Mouse (Mus musculus): ENCODE measurements at regions not wholly inside any gene's neighbourhood (a gene's known extent, or its start where the extent isn't known, plus 50 kb on each side); places are given as distances from the start of the nearest gene placed in this dataset.

- DNase-seq = no peak
- intact Hi-C loops (cut with DNase I) = no loop called here
Measured at GRCm38 (mm10) chr5:12219424-12220107, 163.6 kb upstream of the Sema3d start.

DNA sequence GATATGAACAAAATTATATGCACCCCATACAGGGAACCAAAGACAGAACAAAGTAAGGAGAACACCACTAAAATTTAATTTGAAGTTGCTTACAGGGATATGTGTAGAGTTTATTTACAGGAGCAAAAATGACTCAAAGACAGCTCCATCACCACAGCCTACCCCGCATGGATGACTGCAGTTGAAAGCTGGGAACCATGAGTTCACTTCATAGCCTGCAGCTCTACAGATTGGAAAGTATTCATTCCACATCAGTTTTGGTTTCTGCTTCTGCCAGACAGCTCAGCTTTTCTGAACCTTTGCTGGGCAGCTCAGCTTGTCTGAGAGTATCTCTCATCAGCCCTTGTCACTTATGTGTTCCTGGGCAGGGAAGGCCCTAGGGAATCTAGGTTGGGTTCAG lies 160.6 kb upstream of the Sema3d start:
- no peak for DNase-seq
- intact Hi-C loops (cut with DNase I) = no loop called here

DNA sequence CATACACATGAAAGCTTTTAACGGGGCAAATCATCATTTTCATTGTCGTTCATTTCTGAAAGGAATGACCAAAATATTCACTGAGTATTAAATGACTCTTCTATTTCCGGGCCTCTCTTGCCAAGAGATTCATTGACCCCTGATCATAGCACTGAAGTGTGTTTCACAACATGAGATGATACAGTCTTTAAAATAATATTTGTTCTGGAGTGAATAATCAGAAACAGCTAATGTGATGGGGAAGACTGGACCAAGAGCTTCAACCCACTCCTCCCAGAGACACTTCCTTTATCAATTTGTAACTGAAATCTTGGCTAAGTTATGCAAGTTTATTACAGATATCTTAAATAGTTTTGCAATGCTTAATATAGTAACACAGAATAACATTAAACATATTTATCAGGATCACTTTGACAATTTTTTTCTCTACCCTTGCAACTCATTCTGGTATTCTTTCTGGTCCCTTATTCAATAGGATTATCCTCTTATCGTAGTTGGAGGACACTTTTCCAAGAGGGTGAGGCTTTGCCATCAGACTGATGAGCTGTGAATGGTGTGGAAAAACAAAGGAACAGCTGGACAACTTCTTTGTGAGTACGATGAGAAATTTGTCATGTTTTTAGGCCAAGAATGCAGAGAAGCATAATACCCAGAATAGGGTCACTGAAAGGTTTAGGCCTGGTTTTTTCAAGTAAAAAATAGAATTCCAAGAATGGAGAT lies 149.6 kb upstream of the Sema3d start:
- no peak for DNase-seq
- intact Hi-C loops (cut with DNase I) = no loop called here

DNA sequence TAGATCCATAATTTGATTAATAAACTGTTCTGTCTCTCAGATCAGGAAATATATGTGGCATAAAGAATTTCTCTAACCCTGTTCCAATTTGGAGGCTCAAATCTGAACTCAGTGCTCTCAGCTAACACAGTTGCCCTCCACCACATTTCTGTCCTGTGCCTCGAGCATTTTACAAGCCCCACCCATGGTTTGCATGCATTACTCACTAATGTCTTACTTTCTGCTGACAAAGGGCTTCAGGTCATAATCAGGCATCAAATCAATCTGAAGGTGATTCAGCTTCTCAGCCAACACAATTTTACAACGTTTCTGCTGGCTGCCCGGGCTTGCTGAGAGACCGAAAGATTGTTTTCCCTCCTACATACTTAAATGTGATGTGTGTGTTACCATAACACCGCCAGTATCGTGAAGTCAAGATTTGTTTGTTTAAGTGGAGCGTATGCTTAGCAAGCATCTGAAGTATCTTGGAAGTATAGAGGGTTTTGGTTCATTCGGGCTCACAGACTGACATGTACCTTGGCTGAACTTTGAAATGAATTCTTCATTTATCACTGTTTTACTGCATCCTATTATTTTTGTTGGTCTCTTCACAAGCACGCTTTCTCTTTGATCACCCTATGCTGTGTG lies 139.9 kb upstream of the Sema3d start:
- intact Hi-C loops (cut with DNase I) = no loop called here
- DNase-seq = no peak

DNA sequence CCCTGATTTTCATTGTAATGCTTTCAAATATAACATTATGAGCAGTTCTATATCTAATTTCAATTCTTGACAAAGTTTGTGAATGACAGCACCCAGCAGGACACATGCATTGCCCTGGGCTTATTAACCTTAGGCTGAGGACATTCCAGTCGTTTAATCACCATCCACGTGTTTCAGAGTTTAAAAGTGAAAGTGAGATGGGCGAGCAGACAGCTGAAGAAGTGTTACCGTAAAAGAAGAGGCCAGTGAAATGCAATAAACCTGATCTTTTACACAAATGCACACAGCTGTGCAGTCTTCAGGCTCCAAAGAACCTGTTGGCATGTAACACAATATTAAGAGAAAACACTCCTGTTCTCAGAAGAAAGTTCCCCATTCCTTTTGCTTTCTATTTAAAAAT lies 89.5 kb upstream of the Sema3d start:
- DNase-seq = no peak
- intact Hi-C loops (cut with DNase I) = no loop called here

DNA sequence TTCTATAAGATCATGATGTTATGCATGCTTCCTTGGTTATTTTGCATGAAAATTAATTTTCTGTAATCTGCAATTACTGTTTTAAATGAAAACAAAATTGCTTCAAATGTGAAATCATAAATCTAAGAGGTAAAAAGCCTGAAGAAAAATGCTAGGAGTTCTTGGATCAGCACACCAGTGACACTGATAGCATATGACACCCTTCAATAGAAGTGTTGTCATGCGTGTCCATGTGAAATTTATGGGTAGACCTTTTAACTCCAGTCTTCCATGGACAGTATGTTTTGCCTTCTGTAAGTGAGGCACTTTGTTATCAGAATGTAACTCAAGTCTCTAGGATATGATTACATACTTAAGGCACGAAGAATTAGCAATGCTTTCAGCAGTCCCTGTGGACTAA lies 85.9 kb upstream of the Sema3d start:
- no peak for DNase-seq
- intact Hi-C loops (cut with DNase I) = no loop called here

- intact Hi-C loops (cut with DNase I) = no loop called here
- DNase-seq = no peak
Measured at GRCm38 (mm10) chr5:12301833-12302808, 81.1 kb upstream of the Sema3d start.

DNA sequence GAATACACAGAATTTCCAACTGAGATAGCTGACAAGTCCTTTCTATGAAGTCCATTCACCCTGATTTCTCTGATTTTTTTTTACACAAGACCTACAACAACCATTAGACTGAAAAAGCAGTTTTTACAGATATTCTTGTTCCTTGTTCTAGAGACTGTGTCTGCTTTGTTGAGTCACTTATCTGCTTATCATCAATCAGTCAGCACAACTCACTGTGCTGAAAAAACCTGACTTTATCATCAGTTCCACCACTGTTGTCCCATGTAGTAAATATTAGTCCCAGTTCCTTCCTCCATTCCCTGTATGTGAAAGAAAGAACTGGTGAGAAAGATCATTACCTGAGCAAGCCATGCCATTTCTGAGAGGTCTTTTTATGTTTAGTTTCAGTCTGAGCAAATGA lies 73.8 kb upstream of the Sema3d start:
- DNase-seq = no peak
- intact Hi-C loops (cut with DNase I) = no loop called here

DNA sequence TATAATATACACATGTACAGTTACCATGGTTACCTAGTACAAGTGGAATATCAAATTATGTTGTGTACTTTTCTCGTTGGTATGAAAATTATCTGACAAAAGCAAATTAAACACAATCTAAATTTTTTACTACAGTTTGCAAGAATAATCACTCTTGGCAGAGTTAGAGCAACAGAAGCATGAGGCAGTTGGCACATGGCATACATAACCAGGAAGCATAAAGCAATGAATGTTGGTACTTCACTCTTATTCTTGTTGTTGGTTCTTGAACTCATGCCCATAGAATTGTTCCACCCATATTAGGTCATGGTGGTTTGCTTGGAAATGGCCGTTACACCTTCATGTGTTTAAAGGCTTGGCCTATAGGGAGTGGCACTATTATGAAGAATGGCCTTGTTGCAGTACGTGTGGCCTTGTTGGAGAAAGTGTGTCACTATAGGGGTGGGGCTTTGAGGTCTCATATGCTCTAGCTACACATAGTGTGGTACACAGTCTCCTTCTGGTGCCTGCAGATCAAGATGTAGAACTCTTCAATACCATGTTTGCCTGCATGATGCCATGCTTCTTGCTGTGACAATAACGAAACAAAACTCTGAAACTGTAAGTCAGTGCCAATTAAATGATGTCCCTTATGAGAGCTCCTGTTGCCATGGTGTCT lies 50.4 kb upstream of the Sema3d start:
- intact Hi-C loops (cut with DNase I) = no loop called here

More for the DNA sequence above, 50.4 kb upstream of the Sema3d start:
- no peak for DNase-seq
